Mouse (Mus musculus): ENCODE results near the gene Cirbp. TPM values are rescaled to one million over a fixed set of nuclear protein-coding genes. Genes with fewer than 3 reads are reported as not detected.

The Cirbp gene
- total and polyA plus RNA-seq, 2 experiments from 2014 or later, result 315 to 829 TPM

GRCm38 (mm10) chr10:80171252-80171651 lies 5.5 kb downstream of the Cirbp start:
- DNase-seq (ENCODE audit: low spot score) (no peak), ATAC-seq (ENCODE audit: low FRiP score) (no peak)
- 88% methylated on average over 15 of the region's 15 CpGs for WGBS
- H3K27ac ChIP-seq (ENCODE audit: low read depth, low read length), result no peak overlapping the region
- peaks cover 7% of the 10 kb centered on the region; the same call in 1 of the 2 replicates for H3K4me1 ChIP-seq (ENCODE audit: insufficient read depth, low read length)
- no peak for TF ChIP-seq CTCF (IDR thresholded peaks at IDR 0.05)
- no peak overlapping the region for H3K4me2 ChIP-seq (ENCODE audit: low read depth, low read length, poor library complexity, severe bottlenecking)
- H3K36me3 ChIP-seq (ENCODE audit: insufficient read depth, low read length), result peaks cover 18% of the 10 kb centered on the region
- H3K4me3 ChIP-seq (ENCODE audit: low read depth, low read length), result no peak overlapping the region
- H3K9me3 ChIP-seq (ENCODE audit: low read length), result no peaks in the 10 kb centered on the region
- no peak overlapping the region for H3K9ac ChIP-seq (replicated peaks; ENCODE audit: low read length, poor library complexity, severe bottlenecking)
- H3K27me3 ChIP-seq (ENCODE audit: insufficient read depth, low read length), result no peaks in the 10 kb centered on the region

- H3K4me3 ChIP-seq (ENCODE audit: low read depth, low read length), result no peak overlapping the region
- WGBS, result 75% methylated on average over 45 of the region's 45 CpGs
- no peak for DNase-seq (ENCODE audit: low spot score)
Observed at GRCm38 (mm10) chr10:80171760-80172526, 6.2 kb downstream of the Cirbp start.

GRCm38 (mm10) chr10:80172527-80173292 lies 6.9 kb downstream of the Cirbp start, which contains the start of gene 1600002K03Rik:
1600002K03Rik (plus strand) TSS chr10:80172944.
- Histone ChIP-seq H3K9ac (replicated peaks; ENCODE audit: low read length, poor library complexity, severe bottlenecking) (peak within 1 kb of the TSS; percentile 56), H3K4me2 (ENCODE audit: low read depth, low read length, poor library complexity, severe bottlenecking) (peak within 1 kb of the TSS; percentile 60), H3K27me3 (ENCODE audit: insufficient read depth, low read length) (no peaks in the 10 kb centered on the region), H3K36me3 (ENCODE audit: insufficient read depth, low read length) (peaks cover 18% of the 10 kb centered on the region), H3K9me3 (ENCODE audit: low read length) (no peaks in the 10 kb centered on the region), H3K4me3 (ENCODE audit: low read depth, low read length) (peak within 1 kb of the TSS; percentile 41), H3K4me1 (ENCODE audit: insufficient read depth, low read length) (peaks cover 7% of the 10 kb centered on the region; the same call in 1 of the 2 replicates), H3K27ac (ENCODE audit: low read depth, low read length) (peak within 1 kb of the TSS; percentile 83)
- peak; percentile 68; the same call in 1 of the 2 replicates for ATAC-seq (ENCODE audit: low FRiP score)
- peak; percentile 95 for DNase-seq (ENCODE audit: low spot score)
- WGBS, result 10% methylated on average over 35 of the region's 35 CpGs
- TF ChIP-seq CTCF (IDR thresholded peaks at IDR 0.05), result no peak

More at GRCm38 (mm10) chr10:80171760-80172526, 6.2 kb downstream of the Cirbp start:
- Histone ChIP-seq H3K4me2 (ENCODE audit: low read depth, low read length, poor library complexity, severe bottlenecking) (peak overlapping the region; percentile 60), H3K36me3 (ENCODE audit: insufficient read depth, low read length) (peaks cover 18% of the 10 kb centered on the region), H3K9ac (replicated peaks; ENCODE audit: low read length, poor library complexity, severe bottlenecking) (peak overlapping the region; percentile 56), H3K4me1 (ENCODE audit: insufficient read depth, low read length) (peaks cover 7% of the 10 kb centered on the region; the same call in 1 of the 2 replicates), H3K27ac (ENCODE audit: low read depth, low read length) (peak overlapping the region; percentile 83), H3K9me3 (ENCODE audit: low read length) (no peaks in the 10 kb centered on the region), H3K27me3 (ENCODE audit: insufficient read depth, low read length) (no peaks in the 10 kb centered on the region)
- TF ChIP-seq CTCF (IDR thresholded peaks at IDR 0.05), result no peak
- no peak for ATAC-seq (ENCODE audit: low FRiP score)

- no peak for ATAC-seq (ENCODE audit: low FRiP score)
Observed at GRCm38 (mm10) chr10:80173358-80173757, 7.6 kb downstream of the Cirbp start.

GRCm38 (mm10) chr10:80173955-80174640 lies 8.3 kb downstream of the Cirbp start:
- TF ChIP-seq CTCF (IDR thresholded peaks at IDR 0.05), result no peak
- ATAC-seq (ENCODE audit: low FRiP score) (no peak), DNase-seq (ENCODE audit: low spot score) (no peak)
- Histone ChIP-seq H3K27ac (ENCODE audit: low read depth, low read length) (no peak overlapping the region), H3K9ac (replicated peaks; ENCODE audit: low read length, poor library complexity, severe bottlenecking) (no peak overlapping the region), H3K27me3 (ENCODE audit: insufficient read depth, low read length) (no peaks in the 10 kb centered on the region), H3K4me3 (ENCODE audit: low read depth, low read length) (no peak overlapping the region), H3K36me3 (ENCODE audit: insufficient read depth, low read length) (peaks cover 18% of the 10 kb centered on the region), H3K4me1 (ENCODE audit: insufficient read depth, low read length) (0 out of 2 replicates have a peak, but pooled peaks cover 3% of the 10 kb centered on the region), H3K4me2 (ENCODE audit: low read depth, low read length, poor library complexity, severe bottlenecking) (no peak overlapping the region), H3K9me3 (ENCODE audit: low read length) (no peaks in the 10 kb centered on the region)
- 80% methylated on average over 10 of the region's 10 CpGs for WGBS

More at GRCm38 (mm10) chr10:80173358-80173757, 7.6 kb downstream of the Cirbp start:
- Histone ChIP-seq H3K27me3 (ENCODE audit: insufficient read depth, low read length) (no peaks in the 10 kb centered on the region), H3K9ac (replicated peaks; ENCODE audit: low read length, poor library complexity, severe bottlenecking) (no peak overlapping the region), H3K4me3 (ENCODE audit: low read depth, low read length) (peak overlapping the region; percentile 41), H3K27ac (ENCODE audit: low read depth, low read length) (0 out of 2 replicates have a peak overlapping the region, but pooled peaks have one; percentile 51), H3K4me1 (ENCODE audit: insufficient read depth, low read length) (peaks cover 7% of the 10 kb centered on the region; the same call in 1 of the 2 replicates), H3K36me3 (ENCODE audit: insufficient read depth, low read length) (peaks cover 18% of the 10 kb centered on the region), H3K9me3 (ENCODE audit: low read length) (no peaks in the 10 kb centered on the region), H3K4me2 (ENCODE audit: low read depth, low read length, poor library complexity, severe bottlenecking) (peak overlapping the region; percentile 60)
- 15% methylated on average over 11 of the region's 11 CpGs for WGBS
- TF ChIP-seq CTCF (IDR thresholded peaks at IDR 0.05), result no peak
- no peak for DNase-seq (ENCODE audit: low spot score)
